Mouse (Mus musculus): ENCODE results near the gene Wrnip1. TPM values are rescaled to one million over a fixed set of nuclear protein-coding genes. Genes with fewer than 3 reads are reported as not detected.

Wrnip1 gene
- total RNA-seq, 2 experiments from 2014 or later: 37.0 to 48.8 TPM

GRCm38 (mm10) chr13:32806820-32807219 lies 5.0 kb downstream of the Wrnip1 start:
- no peak for DNase-seq

- no peak for DNase-seq
Observed at GRCm38 (mm10) chr13:32807624-32808023, 5.8 kb downstream of the Wrnip1 start.

GRCm38 (mm10) chr13:32819241-32819640 lies 17.4 kb downstream of the Wrnip1 start:
- no peak for DNase-seq

- no peak for DNase-seq
Observed at GRCm38 (mm10) chr13:32819926-32820325, 18.1 kb downstream of the Wrnip1 start.

- no peak for DNase-seq
Observed at GRCm38 (mm10) chr13:32821671-32822070, 19.8 kb downstream of the Wrnip1 start.

- DNase-seq: no peak
Observed at GRCm38 (mm10) chr13:32823126-32823525, 21.3 kb downstream of the Wrnip1 start.

GRCm38 (mm10) chr13:32824377-32825330 lies 22.8 kb downstream of the Wrnip1 start:
- DNase-seq: no peak

- DNase-seq: no peak
Observed at GRCm38 (mm10) chr13:32825546-32825945, 23.7 kb downstream of the Wrnip1 start.

GRCm38 (mm10) chr13:32827111-32827822 lies 25.4 kb downstream of the Wrnip1 start:
- DNase-seq: peak; percentile 73 to 78

- peak; percentile 84 to 85 for DNase-seq
Observed at GRCm38 (mm10) chr13:32827951-32828350, 26.1 kb downstream of the Wrnip1 start.

- DNase-seq: no peak
Observed at GRCm38 (mm10) chr13:32828886-32829285, 27.0 kb downstream of the Wrnip1 start.

GRCm38 (mm10) chr13:32831505-32832273 lies 29.9 kb downstream of the Wrnip1 start:
- peak in 1 of 2 experiments; percentile 46 for DNase-seq

GRCm38 (mm10) chr13:32832776-32833175 lies 30.9 kb downstream of the Wrnip1 start:
- peak in 1 of 2 experiments; percentile 23 for DNase-seq

- DNase-seq: no peak
Observed at GRCm38 (mm10) chr13:32833237-32833636, 31.4 kb downstream of the Wrnip1 start.

- no peak for DNase-seq
Observed at GRCm38 (mm10) chr13:32834513-32834912, 32.7 kb downstream of the Wrnip1 start.

GRCm38 (mm10) chr13:32839314-32839713 lies 37.5 kb downstream of the Wrnip1 start:
- DNase-seq: no peak

- DNase-seq: no peak
Observed at GRCm38 (mm10) chr13:32841349-32841748, 39.5 kb downstream of the Wrnip1 start.

GRCm38 (mm10) chr13:32846221-32846620 lies 44.4 kb downstream of the Wrnip1 start:
- DNase-seq: no peak

- no peak for DNase-seq
Observed at GRCm38 (mm10) chr13:32849092-32849491, 47.3 kb downstream of the Wrnip1 start.

- DNase-seq: no peak
Observed at GRCm38 (mm10) chr13:32849531-32850123, 47.8 kb downstream of the Wrnip1 start.

GRCm38 (mm10) chr13:32850156-32850555 lies 48.3 kb downstream of the Wrnip1 start:
- no peak for DNase-seq

Measured in adrenal gland, postnatal 36 days (tissue).